Mouse (Mus musculus) myocyte (in vitro differentiated cells): ENCODE data around the gene Pfkp. TPM values are rescaled to one million over a fixed set of nuclear protein-coding genes. Genes with fewer than 3 reads are reported as not detected.
A peak's percentile ranks its signal among the peaks of the same experiment; 100 is the strongest.

ENCODE experiments used
- H3K27me3 ChIP-seq: one replicate; pipeline ENCODE4 v1.6.1; 2011; ENCODE audit not compliant: control insufficient read depth, insufficient read depth, insufficient read length
- H3K36me3 ChIP-seq: one replicate; pipeline ENCODE4 v1.6.1; 2011; ENCODE audit not compliant: control insufficient read depth, insufficient read depth
- H3K4me2 ChIP-seq: one replicate; pipeline ENCODE4 v1.6.1; 2011; ENCODE audit warnings: low read depth, control low read depth
- H3K4me3 ChIP-seq: one replicate; pipeline ENCODE4 v1.5.1; 2011; ENCODE audit warnings: mild to moderate bottlenecking, control low read depth, moderate library complexity
- H3K79me2 ChIP-seq: one replicate; pipeline ENCODE4 v1.6.1; 2011; ENCODE audit not compliant: control insufficient read depth, insufficient read depth
- H3ac ChIP-seq: one replicate; pipeline ENCODE4 v1.6.1; 2011; ENCODE audit not compliant: control insufficient read depth, insufficient read length
- CEBPB ChIP-seq: IDR thresholded peaks from 2 replicates; pipeline ENCODE4 v1.6.1; 2011; ENCODE audit warnings: mild to moderate bottlenecking, moderate library complexity; ENCODE audit not compliant: poor library complexity, insufficient read depth, severe bottlenecking
- E2F4 ChIP-seq: IDR thresholded peaks from one replicate; pipeline ENCODE4 v1.6.1; 2011; ENCODE audit warnings: mild to moderate bottlenecking, control low read depth, moderate library complexity; ENCODE audit not compliant: insufficient read depth
- MAX ChIP-seq: IDR thresholded peaks from one replicate; pipeline ENCODE4 v1.6.1; 2011; ENCODE audit warnings: low read depth, mild to moderate bottlenecking, control low read depth
- MYOD1 ChIP-seq, 3 experiments: IDR thresholded peaks; one replicate each; pipeline ENCODE4 v1.6.1; 2011; ENCODE audit warnings: control low read depth in 2 of 3, low read depth in 2 of 3, mild to moderate bottlenecking in 2 of 3, moderate library complexity in 1 of 3; ENCODE audit not compliant: insufficient read length in 2 of 3, control insufficient read depth in 1 of 3
- MYOG ChIP-seq, 3 experiments: IDR thresholded peaks; one replicate each; pipeline ENCODE4 v1.6.1; 2011; ENCODE audit warnings: control low read depth in 2 of 3, low read depth in 2 of 3, mild to moderate bottlenecking in 2 of 3; ENCODE audit not compliant: insufficient read length in 2 of 3, control insufficient read depth in 1 of 3, insufficient read depth in 1 of 3
- POLR2A ChIP-seq: IDR thresholded peaks from one replicate; pipeline ENCODE4 v1.6.1; 2011; ENCODE audit warnings: low read depth, mild to moderate bottlenecking, control low read depth, moderate library complexity; ENCODE audit not compliant: insufficient read length
- POLR2AphosphoS2 ChIP-seq: IDR thresholded peaks from one replicate; pipeline ENCODE4 v1.6.1; 2011; ENCODE audit warnings: low read depth, control low read depth; ENCODE audit not compliant: insufficient read length
- REST ChIP-seq: IDR thresholded peaks from one replicate; pipeline ENCODE4 v1.6.1; 2011; ENCODE audit warnings: mild to moderate bottlenecking, control low read depth, moderate library complexity; ENCODE audit not compliant: insufficient read depth, insufficient read length
- SRF ChIP-seq: IDR thresholded peaks from one replicate; pipeline ENCODE4 v1.6.1; 2011; ENCODE audit warnings: low read depth; ENCODE audit not compliant: control insufficient read depth, insufficient read length
- TCF12 ChIP-seq: IDR thresholded peaks from one replicate; pipeline ENCODE4 v1.6.1; 2011; ENCODE audit warnings: mild to moderate bottlenecking, control low read depth; ENCODE audit not compliant: poor library complexity, insufficient read depth, severe bottlenecking
- TCF3 ChIP-seq: IDR thresholded peaks from one replicate; pipeline ENCODE4 v1.6.1; 2011; ENCODE audit warnings: low read depth, control low read depth; ENCODE audit not compliant: insufficient read length
- USF1 ChIP-seq: IDR thresholded peaks from one replicate; pipeline ENCODE4 v1.6.1; 2011; ENCODE audit warnings: low read depth, mild to moderate bottlenecking, control low read depth, moderate library complexity
- polyA plus RNA-seq: library from polyadenylated mRNA; unstranded; fragments of >200 nt; fragmentation: generic; extraction: Trizol; gene quantifications from one replicate; pipeline ENCODE4 v1.2.1, GENCODE M21; 2012; ENCODE audit warnings: missing spikeins

Gene Pfkp
- polyA plus RNA-seq, 1 experiment = 74.9 TPM

DNA sequence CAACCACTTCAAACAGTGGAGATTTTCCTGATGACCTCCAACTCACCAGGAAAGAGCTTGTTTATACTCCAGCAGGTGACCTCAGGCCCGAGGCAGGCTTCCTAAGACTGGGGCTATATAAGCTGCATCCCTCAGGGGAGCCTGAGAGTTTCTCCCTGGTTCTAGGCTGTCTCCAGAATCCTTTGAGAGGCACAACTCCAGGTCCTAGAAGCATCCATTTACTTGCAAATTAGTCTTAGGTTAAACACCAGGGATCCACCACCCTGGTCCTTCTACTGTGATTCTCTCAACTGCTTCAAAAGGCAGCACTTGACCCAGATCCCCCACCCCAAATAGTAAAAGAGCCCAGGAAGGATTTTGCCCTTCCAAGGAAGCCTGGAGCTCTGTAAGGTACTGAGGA, 10.2 kb downstream of the Pfkp start:
- Histone ChIP-seq H3K79me2 (no peaks in the 10 kb centered on the region), H3K36me3 (peaks cover 3% of the 10 kb centered on the region), H3K4me3 (no peak overlapping the region), H3ac (no peak overlapping the region), H3K27me3 (no peaks in the 10 kb centered on the region), H3K4me2 (no peak overlapping the region)
- TF ChIP-seq TCF3 (no peak), POLR2A (no peak), MAX (no peak), E2F4 (no peak), MYOG (IDR thresholded peaks at IDR 0.05; ENCODE audit: control insufficient read depth in 1 of 3, insufficient read depth in 1 of 3, insufficient read length in 2 of 3, low read depth in 2 of 3) (no peak), USF1 (no peak), SRF (no peak), TCF12 (no peak), REST (no peak), CEBPB (no peak), MYOD1 (IDR thresholded peaks at IDR 0.05; ENCODE audit: control insufficient read depth in 1 of 3, insufficient read length in 2 of 3, low read depth in 2 of 3) (no peak), POLR2AphosphoS2 (no peak)

DNA sequence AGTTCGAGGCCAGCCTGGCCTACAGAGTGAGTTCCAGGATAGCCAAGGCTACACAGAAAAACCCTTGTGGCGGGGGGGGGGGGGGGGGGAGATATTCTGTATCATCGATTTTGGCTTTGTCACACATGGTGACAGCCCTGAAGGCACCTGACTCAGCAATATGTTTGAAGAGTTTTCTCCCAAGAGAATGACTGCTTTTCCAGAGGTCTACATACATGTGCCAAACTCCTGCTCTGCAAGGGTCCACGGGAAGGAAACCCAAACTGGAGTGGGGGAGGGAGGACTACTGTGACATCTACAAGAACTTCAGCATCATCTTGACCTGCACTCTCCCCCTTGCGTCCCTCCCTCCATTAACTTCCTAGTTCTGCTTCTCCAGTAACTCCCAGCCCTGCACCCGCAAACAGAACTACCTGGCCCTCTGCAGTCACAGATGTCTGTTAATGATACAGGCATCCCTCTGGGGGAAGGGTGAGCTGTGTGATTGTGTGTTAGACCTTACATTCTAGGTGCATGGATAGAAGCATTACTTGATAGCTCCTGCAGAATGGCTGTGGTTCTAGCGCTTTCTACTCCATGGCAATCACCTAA, 10.9 kb downstream of the Pfkp start:
- H3ac ChIP-seq = no peak overlapping the region

DNA sequence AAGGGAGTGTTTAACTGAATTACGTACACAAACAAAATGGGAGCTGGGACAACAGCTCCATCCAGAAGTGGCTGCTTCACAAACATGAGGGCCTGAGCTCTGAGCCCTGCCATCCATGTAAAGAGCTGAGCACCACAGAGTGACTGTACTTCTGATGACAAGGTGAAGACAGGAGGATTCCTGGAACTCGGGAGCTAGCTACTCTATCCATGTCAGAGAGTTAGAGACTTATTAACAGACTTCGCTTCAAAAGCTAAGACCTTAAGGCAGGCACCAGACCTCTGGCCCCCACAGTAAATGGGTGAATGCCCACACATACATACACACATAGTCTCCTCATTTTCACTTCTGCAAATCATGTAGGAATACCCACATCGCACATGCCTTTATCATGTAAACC, 11.6 kb downstream of the Pfkp start:
- TF ChIP-seq USF1 (no peak), TCF12 (no peak), POLR2AphosphoS2 (no peak), REST (no peak), MAX (no peak), SRF (no peak), TCF3 (no peak), CEBPB (no peak)
- peak overlapping the region; percentile 53 for H3K4me2 ChIP-seq
- no peaks in the 10 kb centered on the region for H3K27me3 ChIP-seq
- no peak overlapping the region for H3K4me3 ChIP-seq
- no peak overlapping the region for H3ac ChIP-seq
- no peaks in the 10 kb centered on the region for H3K79me2 ChIP-seq
- H3K36me3 ChIP-seq = peaks cover 3% of the 10 kb centered on the region

More for the DNA sequence above, 10.9 kb downstream of the Pfkp start:
- TF ChIP-seq POLR2AphosphoS2 = no peak
- no peak for TF ChIP-seq REST
- no peak for TF ChIP-seq MYOG (IDR thresholded peaks at IDR 0.05; ENCODE audit: control insufficient read depth in 1 of 3, insufficient read depth in 1 of 3, insufficient read length in 2 of 3, low read depth in 2 of 3)
- TF ChIP-seq MAX = no peak
- no peak for TF ChIP-seq MYOD1 (IDR thresholded peaks at IDR 0.05; ENCODE audit: control insufficient read depth in 1 of 3, insufficient read length in 2 of 3, low read depth in 2 of 3)
- TF ChIP-seq SRF = no peak
- TF ChIP-seq TCF12 = no peak
- no peak for TF ChIP-seq TCF3
- no peak for TF ChIP-seq USF1
- TF ChIP-seq POLR2A = no peak
- no peak for TF ChIP-seq CEBPB
- no peaks in the 10 kb centered on the region for H3K27me3 ChIP-seq
- H3K4me2 ChIP-seq = no peak overlapping the region
- H3K4me3 ChIP-seq = no peak overlapping the region
- H3K79me2 ChIP-seq = no peaks in the 10 kb centered on the region
- peaks cover 3% of the 10 kb centered on the region for H3K36me3 ChIP-seq

DNA sequence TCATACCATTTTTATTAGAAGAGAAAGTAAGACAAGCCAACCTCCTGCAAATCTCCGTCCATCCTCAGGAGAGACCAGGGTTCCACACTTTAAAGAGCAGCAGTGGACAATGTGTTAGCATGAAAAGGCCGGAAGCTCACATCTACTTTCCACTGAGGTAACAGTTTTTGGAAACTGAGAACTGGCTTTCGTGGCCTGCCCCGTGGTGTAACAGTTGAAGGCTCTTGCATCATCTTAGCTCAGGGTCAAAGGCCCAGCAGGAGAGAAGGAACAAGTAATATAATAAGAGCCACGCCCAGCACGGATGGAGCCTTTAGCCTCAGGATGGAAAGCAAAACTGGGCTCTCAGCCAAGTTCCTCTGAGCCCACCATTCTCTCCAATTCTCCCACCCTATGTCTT, 12.1 kb downstream of the Pfkp start:
- H3K4me3 ChIP-seq = no peak overlapping the region
- H3K36me3 ChIP-seq = peaks cover 3% of the 10 kb centered on the region
- no peaks in the 10 kb centered on the region for H3K27me3 ChIP-seq
- H3ac ChIP-seq = no peak overlapping the region
- TF ChIP-seq MYOG (IDR thresholded peaks at IDR 0.05; ENCODE audit: control insufficient read depth in 1 of 3, insufficient read depth in 1 of 3, insufficient read length in 2 of 3, low read depth in 2 of 3) (no peak), MAX (no peak), USF1 (no peak), CEBPB (peak; percentile 91), SRF (no peak), POLR2A (no peak), E2F4 (no peak)
- H3K79me2 ChIP-seq = no peaks in the 10 kb centered on the region
- H3K4me2 ChIP-seq = peak overlapping the region; percentile 53

DNA sequence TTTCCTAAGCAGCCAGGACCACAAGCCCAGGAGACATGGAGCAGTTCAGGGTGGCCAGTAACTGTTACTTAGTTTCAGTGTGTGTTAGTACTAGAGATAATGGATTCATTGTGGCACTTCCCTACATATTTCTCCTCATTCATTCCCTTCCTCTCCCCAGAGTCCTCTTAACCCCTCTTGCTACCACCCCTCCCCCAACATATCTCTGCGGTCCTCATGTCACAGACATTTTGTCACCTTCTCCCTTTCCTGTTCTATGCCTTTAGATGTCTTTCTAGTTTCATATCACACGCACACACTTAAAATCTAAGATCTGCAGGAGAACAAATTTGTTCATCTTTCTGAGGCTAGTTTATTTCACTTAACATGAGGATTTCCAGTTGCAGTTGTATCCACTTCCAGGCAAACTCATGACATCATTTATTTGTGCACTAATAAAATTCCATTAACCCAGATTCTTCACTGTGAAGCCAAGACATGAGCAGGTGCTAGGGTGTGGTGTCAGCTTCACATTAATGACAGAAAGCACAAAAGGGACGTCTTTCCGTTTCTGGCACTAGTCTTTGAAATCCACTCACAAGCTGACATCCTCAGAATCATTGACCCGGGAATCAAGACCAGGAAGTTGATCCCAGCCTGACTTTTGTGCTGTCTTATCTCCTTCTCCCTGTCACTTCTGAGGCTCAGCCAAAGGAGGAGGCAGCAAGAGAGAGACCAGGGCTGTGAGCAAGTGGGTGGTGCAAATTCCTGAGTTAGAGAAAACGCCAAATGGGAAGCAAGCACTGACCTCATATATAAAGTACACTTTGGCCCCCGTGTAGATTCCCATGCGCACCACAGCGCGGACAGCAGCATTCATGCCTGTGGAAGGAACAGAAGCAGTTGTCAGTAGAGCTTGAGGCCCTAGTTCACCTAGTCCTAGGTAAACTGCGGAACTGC, 13.2 kb downstream of the Pfkp start:
- H3K79me2 ChIP-seq = peaks cover 3% of the 10 kb centered on the region

More for the DNA sequence above, 13.2 kb downstream of the Pfkp start:
- Histone ChIP-seq H3K36me3 (peaks cover 3% of the 10 kb centered on the region), H3K4me3 (no peak overlapping the region), H3K4me2 (peak overlapping the region; percentile 53), H3ac (no peak overlapping the region), H3K27me3 (no peaks in the 10 kb centered on the region)
- TF ChIP-seq E2F4 (no peak), MYOG (IDR thresholded peaks at IDR 0.05; ENCODE audit: control insufficient read depth in 1 of 3, insufficient read depth in 1 of 3, insufficient read length in 2 of 3, low read depth in 2 of 3) (peak in 1 of 3 experiments; percentile 16), USF1 (no peak), MAX (no peak), MYOD1 (IDR thresholded peaks at IDR 0.05; ENCODE audit: control insufficient read depth in 1 of 3, insufficient read length in 2 of 3, low read depth in 2 of 3) (peak in 1 of 3 experiments; percentile 45)
